Mouse (Mus musculus) C2C12 (cell line): ENCODE measurements around the gene Nfib. TPM values are rescaled to one million over a fixed set of nuclear protein-coding genes. Genes with fewer than 3 reads are reported as not detected.
A peak's percentile ranks its signal among the peaks of the same experiment; 100 is the strongest.

Experiments
- H3K27me3 ChIP-seq: one replicate; pipeline ENCODE4 v1.6.1; 2011; ENCODE audit not compliant: control insufficient read depth, insufficient read depth, insufficient read length
- H3K36me3 ChIP-seq: one replicate; pipeline ENCODE4 v1.6.1; 2011; ENCODE audit not compliant: control insufficient read depth, insufficient read depth
- H3K4me3 ChIP-seq: one replicate; pipeline ENCODE4 v1.5.1; 2011; ENCODE audit warnings: mild to moderate bottlenecking, control low read depth; ENCODE audit not compliant: poor library complexity, insufficient read depth, severe bottlenecking
- H3K79me2 ChIP-seq: one replicate; pipeline ENCODE4 v1.6.1; 2011; ENCODE audit not compliant: control insufficient read depth, insufficient read depth
- H3K79me3 ChIP-seq: one replicate; pipeline ENCODE4 v1.6.1; 2011; ENCODE audit warnings: low read depth, control low read depth
- H3ac ChIP-seq: one replicate; pipeline ENCODE3; 2011; ENCODE audit warnings: low read depth; ENCODE audit not compliant: control insufficient read depth, insufficient read length
- CEBPB ChIP-seq: IDR thresholded peaks from one replicate; pipeline ENCODE4 v1.6.1; 2011; ENCODE audit warnings: low read depth, mild to moderate bottlenecking, control low read depth, moderate library complexity
- CTCF ChIP-seq: IDR thresholded peaks from one replicate; pipeline ENCODE4 v1.5.1; 2011; ENCODE audit not compliant: control insufficient read depth, insufficient read depth, insufficient read length
- FOSL1 ChIP-seq: IDR thresholded peaks from one replicate; pipeline ENCODE4 v1.8.0; 2011; ENCODE audit warnings: mild to moderate bottlenecking, low read length; ENCODE audit not compliant: poor library complexity, insufficient read depth, severe bottlenecking
- MAX ChIP-seq: IDR thresholded peaks from one replicate; pipeline ENCODE4 v1.6.1; 2011; ENCODE audit warnings: mild to moderate bottlenecking, control low read depth
- MYOD1 ChIP-seq: IDR thresholded peaks from one replicate; pipeline ENCODE4 v1.6.1; 2011; ENCODE audit warnings: low read depth; ENCODE audit not compliant: control insufficient read depth, insufficient read length
- MYOG ChIP-seq: IDR thresholded peaks from one replicate; pipeline ENCODE4 v1.6.1; 2011; ENCODE audit not compliant: control insufficient read depth, insufficient read length; ENCODE audit errors: extremely low read depth
- USF1 ChIP-seq: IDR thresholded peaks from one replicate; pipeline ENCODE4 v1.6.1; 2011; ENCODE audit warnings: low read depth, mild to moderate bottlenecking, control low read depth, moderate library complexity
- polyA plus RNA-seq: library from polyadenylated mRNA; unstranded; fragments of >200 nt; fragmentation: generic; extraction: Trizol; gene quantifications from one replicate; pipeline ENCODE4 v1.2.1, GENCODE M21; 2012; ENCODE audit warnings: missing spikeins

Nfib gene
- polyA plus RNA-seq, 1 experiment, result 5.1 TPM

DNA sequence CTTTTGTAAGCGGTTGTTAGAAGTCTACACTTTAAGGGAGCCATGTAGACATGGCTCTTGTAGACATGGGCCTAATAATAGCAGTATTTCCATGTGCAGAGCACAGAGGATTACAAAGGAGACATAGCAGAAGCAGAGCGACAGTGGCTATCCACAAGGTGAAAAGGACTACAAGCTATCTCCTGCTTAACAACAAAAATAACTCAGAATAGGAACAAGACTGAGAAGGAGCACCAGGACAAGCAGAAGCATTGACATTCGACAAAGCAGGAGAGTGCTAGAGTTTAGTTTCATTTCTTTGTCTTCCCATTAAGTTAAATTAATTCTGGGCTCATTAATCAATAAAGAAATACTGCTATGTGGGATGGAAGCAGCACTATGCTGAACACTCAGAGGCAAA lies 372.1 kb downstream of the Nfib start:
- no peaks in the 10 kb centered on the region for H3K79me3 ChIP-seq
- peaks cover 19% of the 10 kb centered on the region for H3K36me3 ChIP-seq
- H3ac ChIP-seq, result no peak overlapping the region
- no peaks in the 10 kb centered on the region for H3K79me2 ChIP-seq
- H3K4me3 ChIP-seq, result no peak overlapping the region
- no peaks in the 10 kb centered on the region for H3K27me3 ChIP-seq
- TF ChIP-seq MYOD1 (no peak), FOSL1 (no peak), USF1 (no peak), MYOG (no peak), CTCF (no peak), CEBPB (no peak), MAX (no peak)

DNA sequence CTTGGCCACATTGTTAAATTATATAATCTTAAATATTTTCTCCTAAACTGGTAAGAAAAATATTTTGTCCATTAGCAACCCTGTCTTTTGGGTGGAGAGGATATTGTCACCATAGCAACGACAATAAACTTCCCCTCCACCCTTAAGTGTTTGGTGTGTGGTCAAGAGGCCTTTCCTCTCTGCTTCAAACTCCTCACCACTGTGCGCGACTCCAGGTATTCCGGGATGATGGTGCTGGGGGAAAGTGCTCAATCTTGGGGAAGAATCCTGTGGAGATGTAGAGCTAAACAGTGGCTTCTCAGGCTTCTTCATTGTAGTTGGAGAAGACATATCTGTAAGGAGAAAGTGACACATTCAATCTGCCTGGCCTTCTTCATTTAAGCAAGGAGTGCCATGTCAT lies 375.5 kb downstream of the Nfib start:
- no peaks in the 10 kb centered on the region for H3K79me2 ChIP-seq
- H3K36me3 ChIP-seq, result peaks cover 21% of the 10 kb centered on the region
- H3K27me3 ChIP-seq, result no peaks in the 10 kb centered on the region
- H3ac ChIP-seq, result no peak overlapping the region
- no peak for TF ChIP-seq CTCF
- TF ChIP-seq CEBPB, result no peak
- no peak for TF ChIP-seq FOSL1
- TF ChIP-seq MYOG, result no peak
- TF ChIP-seq MAX, result no peak
- no peaks in the 10 kb centered on the region for H3K79me3 ChIP-seq
- H3K4me3 ChIP-seq, result no peak overlapping the region

DNA sequence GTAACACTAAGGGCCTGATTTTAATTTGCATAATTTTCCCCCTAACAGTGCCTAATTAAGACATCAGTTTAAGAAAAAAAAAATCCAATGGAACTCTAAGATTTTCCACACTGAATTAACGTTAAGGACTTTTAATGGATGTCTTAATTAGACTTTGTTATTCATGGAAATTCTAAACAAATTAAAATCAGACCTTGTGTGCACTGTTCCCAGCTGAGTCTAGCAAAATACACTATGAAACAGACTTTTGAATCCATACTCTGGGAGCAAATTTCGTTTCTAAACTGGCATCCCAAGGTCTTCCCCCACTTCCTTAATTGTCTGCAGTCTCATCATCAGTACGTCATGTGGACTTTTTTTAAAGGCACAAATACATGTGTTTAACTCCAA lies 379.4 kb downstream of the Nfib start:
- TF ChIP-seq CEBPB (no peak), MYOD1 (no peak), USF1 (no peak), MYOG (no peak), MAX (no peak), CTCF (no peak), FOSL1 (no peak)
- Histone ChIP-seq H3K36me3 (peaks cover 39% of the 10 kb centered on the region), H3K79me3 (no peaks in the 10 kb centered on the region), H3K4me3 (no peak overlapping the region), H3ac (no peak overlapping the region), H3K27me3 (no peaks in the 10 kb centered on the region), H3K79me2 (no peaks in the 10 kb centered on the region)

DNA sequence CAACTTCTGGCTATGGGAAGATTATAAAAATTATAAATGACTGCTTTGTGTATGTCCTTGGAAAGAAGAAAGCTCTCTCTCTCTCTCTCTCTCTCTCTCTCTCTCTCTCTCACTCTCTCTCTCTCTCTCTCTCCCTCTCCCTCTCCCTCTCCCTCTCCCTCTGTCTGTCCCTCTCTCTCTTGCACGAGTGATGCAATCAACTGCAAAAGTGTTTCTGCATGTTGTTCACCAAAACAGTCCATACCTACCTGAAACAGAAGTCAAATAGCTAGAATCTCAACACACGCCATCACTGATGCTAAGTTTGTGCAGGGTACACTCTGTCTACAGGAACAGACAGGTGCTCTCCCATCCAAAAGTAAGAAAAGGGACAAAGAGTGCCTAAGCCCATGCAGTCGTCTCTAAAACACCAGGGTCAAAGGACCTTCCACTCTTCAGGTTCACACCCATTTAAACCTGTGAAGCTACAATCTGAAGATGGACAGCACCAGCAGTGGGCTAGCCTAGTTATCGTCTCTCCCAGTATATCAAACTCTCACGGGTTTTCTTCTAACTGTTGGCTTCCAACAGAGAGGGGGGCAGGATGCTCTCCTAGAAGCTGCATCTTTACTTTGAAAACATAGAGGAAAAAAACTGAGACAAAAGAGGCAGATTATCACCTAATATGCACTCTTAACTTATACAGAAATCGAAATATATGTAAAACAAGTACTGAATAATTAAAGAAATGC lies 380.0 kb downstream of the Nfib start:
- H3K27me3 ChIP-seq, result no peaks in the 10 kb centered on the region
- no peak overlapping the region for H3ac ChIP-seq
- peaks cover 44% of the 10 kb centered on the region for H3K36me3 ChIP-seq
- TF ChIP-seq FOSL1 (no peak), CEBPB (no peak), MAX (no peak), CTCF (no peak), MYOG (no peak), USF1 (no peak), MYOD1 (no peak)
- H3K79me2 ChIP-seq, result no peaks in the 10 kb centered on the region
- no peak overlapping the region for H3K4me3 ChIP-seq
- H3K79me3 ChIP-seq, result no peaks in the 10 kb centered on the region

DNA sequence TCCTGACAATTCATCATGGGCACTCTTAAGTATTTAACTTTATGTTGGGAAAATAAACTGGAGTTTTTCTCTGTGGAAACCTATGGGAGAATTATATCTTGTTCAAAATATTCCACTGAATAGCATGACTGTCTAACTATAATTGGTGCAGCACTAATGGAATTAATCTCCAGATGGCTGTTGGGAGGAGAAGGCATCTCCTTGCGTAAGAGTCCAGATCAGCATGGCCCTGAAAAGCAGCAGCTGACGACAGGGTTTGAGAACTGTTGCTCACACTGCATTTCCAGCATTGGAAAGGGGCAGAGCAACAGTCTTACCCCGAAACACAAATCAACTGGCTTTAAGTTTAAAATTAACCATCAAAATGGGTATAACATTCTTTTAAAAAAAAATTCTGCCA lies 380.6 kb downstream of the Nfib start:
- H3K79me2 ChIP-seq, result no peaks in the 10 kb centered on the region
- no peaks in the 10 kb centered on the region for H3K79me3 ChIP-seq
- H3K27me3 ChIP-seq, result no peaks in the 10 kb centered on the region
- TF ChIP-seq CTCF, result no peak
- no peak for TF ChIP-seq MYOG
- TF ChIP-seq FOSL1, result no peak
- no peak for TF ChIP-seq CEBPB
- TF ChIP-seq USF1, result no peak
- TF ChIP-seq MAX, result no peak
- peaks cover 46% of the 10 kb centered on the region for H3K36me3 ChIP-seq
- H3ac ChIP-seq, result no peak overlapping the region
- no peak overlapping the region for H3K4me3 ChIP-seq

DNA sequence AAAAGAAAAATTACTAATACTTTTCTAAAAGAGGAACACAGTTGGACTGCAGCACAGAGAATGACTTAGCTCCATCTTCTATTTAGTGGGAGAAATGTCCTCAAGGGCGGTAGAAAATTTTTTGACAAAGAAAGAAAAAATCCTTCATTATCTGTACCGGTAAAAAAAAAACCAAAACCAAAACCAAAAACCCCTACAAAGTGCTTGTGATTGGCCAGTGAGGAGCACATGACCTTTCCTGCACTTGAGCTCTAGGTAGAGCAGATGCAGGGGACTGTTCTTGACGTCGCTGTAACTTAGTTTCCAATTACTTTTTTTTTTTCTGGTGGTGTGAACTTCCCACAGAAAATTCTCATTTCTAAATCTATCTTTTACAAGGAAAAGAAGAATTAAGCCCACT lies 384.5 kb downstream of the Nfib start:
- H3K4me3 ChIP-seq, result no peak overlapping the region
- no peak for TF ChIP-seq CEBPB
- TF ChIP-seq USF1, result peak; percentile 28
- no peak for TF ChIP-seq FOSL1
- H3K79me3 ChIP-seq, result no peaks in the 10 kb centered on the region
- H3K79me2 ChIP-seq, result no peaks in the 10 kb centered on the region
- H3ac ChIP-seq, result no peak overlapping the region
- no peaks in the 10 kb centered on the region for H3K27me3 ChIP-seq
- peaks cover 49% of the 10 kb centered on the region for H3K36me3 ChIP-seq
